Mouse (Mus musculus) intestine, postnatal 0 days (tissue): ENCODE results near the gene 2310011J03Rik. TPM values are rescaled to one million over a fixed set of nuclear protein-coding genes. Genes with fewer than 3 reads are reported as not detected.
A peak's percentile ranks its signal among the peaks of the same experiment; 100 is the strongest.
"Not testable (repeated sequence)": the region's sequence is repeated elsewhere in the genome, so short reads cannot be mapped to it uniquely, and the experiment has no call there.

Experiments
- ATAC-seq: fragments of 200-750 bp; cut with Nextera tagmentation; 2 replicates; pipeline ENCODE4 v1.8.0; 2017; ENCODE audit warnings: mild to moderate bottlenecking, moderate TSS enrichment, moderate library complexity
- H3K27ac ChIP-seq: fragments of 300-500 bp; sonication (generic); 2 replicates; pipeline ENCODE4 v1.5.1; 2014; ENCODE audit warnings: mild to moderate bottlenecking, low read depth, low read length, moderate library complexity
- H3K27me3 ChIP-seq: fragments of 300-500 bp; sonication (generic); replicated peaks from 2 replicates; pipeline ENCODE4 v1.6.1; 2014; ENCODE audit warnings: low read length, mixed read lengths; ENCODE audit not compliant: control insufficient read depth, insufficient read depth
- H3K36me3 ChIP-seq: fragments of 300-500 bp; sonication (generic); 2 replicates; pipeline ENCODE4 v1.6.1; 2014; ENCODE audit warnings: mild to moderate bottlenecking, moderate library complexity; ENCODE audit not compliant: control insufficient read depth, insufficient read depth
- H3K4me1 ChIP-seq: fragments of 300-500 bp; sonication (generic); replicated peaks from 2 replicates; pipeline ENCODE4 v1.6.1; 2014; ENCODE audit warnings: antibody characterized with exemption, low read length, mixed read lengths; ENCODE audit not compliant: control insufficient read depth, insufficient read depth
- H3K4me2 ChIP-seq: fragments of 300-500 bp; sonication (generic); replicated peaks from 2 replicates; pipeline ENCODE4 v1.6.1; 2014; ENCODE audit warnings: low read depth, mild to moderate bottlenecking, moderate library complexity
- H3K4me3 ChIP-seq: fragments of 300-500 bp; sonication (generic); 2 replicates; pipeline ENCODE4 v1.5.1; 2014; ENCODE audit warnings: low read depth, low read length
- H3K9ac ChIP-seq: fragments of 300-500 bp; sonication (generic); 2 replicates; pipeline ENCODE4 v1.6.1; 2014; ENCODE audit warnings: mild to moderate bottlenecking, low read depth, low read length
- H3K9me3 ChIP-seq: fragments of 300-500 bp; sonication (generic); 2 replicates; pipeline ENCODE4 v1.6.1; 2016; ENCODE audit warnings: mixed run types; ENCODE audit not compliant: control insufficient read depth
- CTCF ChIP-seq: sonication (generic); IDR thresholded peaks from 2 replicates; pipeline ENCODE4 v1.5.1; 2016; ENCODE audit warnings: low read depth, mild to moderate bottlenecking, control low read depth, antibody characterized with exemption, moderate library complexity
- WGBS: fragments of 180-500 bp; shearing (Covaris S2); extraction: QIAGEN DNeasy Blood & Tissue Kit; methylation state at CpG from one replicate; pipeline ENCODE4 v1.1.7; 2014; 5-methylcytosine and 5-hydroxymethylcytosine counted together
- polyA plus RNA-seq: library from polyadenylated mRNA; unstranded; fragments of >200 nt; fragmentation: Nextera tagmentation; extraction: Ambion mirVana; gene quantifications from 2 replicates; pipeline ENCODE4 v1.2.1, GENCODE M21; 2015

2310011J03Rik gene
- polyA plus RNA-seq, 1 experiment from 2014 or later = 87.6 TPM

GRCm38 (mm10) chr10:80350292-80350691, 30.0 kb upstream of the 2310011J03Rik start:
- H3K36me3 ChIP-seq = no peaks in the 10 kb centered on the region
- peak; percentile 61 for ATAC-seq
- no peak overlapping the region for H3K4me3 ChIP-seq
- no peak overlapping the region for H3K9ac ChIP-seq
- no peak overlapping the region for H3K27ac ChIP-seq
- H3K27me3 ChIP-seq = peaks cover 12% of the 10 kb centered on the region
- peak; percentile 98 for TF ChIP-seq CTCF
- no peaks in the 10 kb centered on the region for H3K9me3 ChIP-seq
- no peak overlapping the region for H3K4me2 ChIP-seq
- 2% methylated on average over 7 of the region's 7 CpGs for WGBS
- peaks cover 4% of the 10 kb centered on the region; the same call in 1 of the 2 replicates for H3K4me1 ChIP-seq

DNA sequence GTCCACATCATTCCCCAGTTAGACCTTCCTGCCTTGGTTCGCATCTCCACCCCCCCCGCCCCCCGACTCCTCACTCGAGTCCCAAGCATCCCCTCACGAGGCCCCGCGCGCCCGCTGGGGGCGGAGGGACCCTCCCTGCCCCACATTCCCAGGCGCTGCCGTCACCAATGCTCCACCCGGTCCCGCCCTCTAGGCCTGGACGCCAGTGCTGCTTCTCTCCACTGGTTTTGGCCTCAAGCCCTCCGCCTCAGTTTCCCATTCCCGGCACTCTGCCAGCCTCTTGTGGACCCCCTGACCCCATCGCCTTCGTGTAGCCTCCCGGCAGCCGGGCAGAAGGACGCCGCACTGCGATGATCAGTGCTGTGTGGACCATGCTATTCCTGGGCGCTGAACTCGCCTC, 28.6 kb upstream of the 2310011J03Rik start:
- no peak for ATAC-seq
- Histone ChIP-seq H3K9ac (no peak overlapping the region), H3K27ac (no peak overlapping the region)

DNA sequence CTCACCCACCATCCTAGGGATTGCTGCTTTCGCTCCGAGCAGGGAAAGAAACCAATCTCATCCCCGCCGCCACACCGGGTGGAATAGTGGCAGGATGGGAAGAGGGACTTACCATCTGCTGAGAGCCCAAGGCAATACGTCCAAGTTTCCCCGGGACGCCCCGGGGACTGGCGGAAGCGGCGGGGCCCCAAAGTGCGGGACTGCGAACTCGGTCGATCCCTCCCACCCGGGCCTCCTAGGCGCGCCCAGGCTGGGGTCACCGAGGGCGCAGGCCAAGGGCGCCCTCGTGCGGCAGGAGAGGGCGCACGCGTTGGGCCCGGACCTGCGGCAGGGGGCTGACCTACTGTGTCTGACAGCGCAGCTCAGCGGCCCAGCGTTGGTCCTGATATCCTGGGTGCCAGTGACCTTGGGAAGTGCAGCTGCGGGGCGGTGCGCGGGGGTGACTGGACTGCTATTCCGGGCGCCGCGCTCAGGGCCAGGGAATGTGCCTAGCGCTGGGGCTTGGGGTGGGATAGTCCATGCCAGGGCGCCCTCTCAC, 28.0 kb upstream of the 2310011J03Rik start, which contains the start of gene Adamtsl5:
Gene Adamtsl5 (minus strand): TSS at position 169 of the 538 bp plus-strand sequence.
- Histone ChIP-seq H3K9me3 (no peaks in the 10 kb centered on the region), H3K9ac (peak within 1 kb of the TSS; percentile 45), H3K4me2 (peak within 1 kb of the TSS; percentile 77), H3K4me1 (peaks cover 7% of the 10 kb centered on the region; the same call in 1 of the 2 replicates), H3K27ac (peak within 1 kb of the TSS; percentile 46; the same call in 1 of the 2 replicates), H3K4me3 (peak within 1 kb of the TSS; percentile 45), H3K27me3 (no peaks in the 10 kb centered on the region), H3K36me3 (no peaks in the 10 kb centered on the region; the same call in 1 of the 2 replicates)
- ATAC-seq = peak; percentile 37
- TF ChIP-seq CTCF = peak; percentile 96
- 1% methylated on average over 41 of the region's 42 CpGs for WGBS

More for the DNA sequence above, 28.6 kb upstream of the 2310011J03Rik start:
- Histone ChIP-seq H3K9me3 (no peaks in the 10 kb centered on the region), H3K36me3 (no peaks in the 10 kb centered on the region; the same call in 1 of the 2 replicates), H3K4me2 (peak overlapping the region; percentile 77), H3K4me1 (peaks cover 4% of the 10 kb centered on the region; the same call in 1 of the 2 replicates), H3K4me3 (peak overlapping the region; percentile 45), H3K27me3 (0 out of 2 replicates have a peak, but pooled peaks cover under 1% of the 10 kb centered on the region)
- TF ChIP-seq CTCF = no peak
- WGBS = 20% methylated on average over 26 of the region's 26 CpGs

DNA sequence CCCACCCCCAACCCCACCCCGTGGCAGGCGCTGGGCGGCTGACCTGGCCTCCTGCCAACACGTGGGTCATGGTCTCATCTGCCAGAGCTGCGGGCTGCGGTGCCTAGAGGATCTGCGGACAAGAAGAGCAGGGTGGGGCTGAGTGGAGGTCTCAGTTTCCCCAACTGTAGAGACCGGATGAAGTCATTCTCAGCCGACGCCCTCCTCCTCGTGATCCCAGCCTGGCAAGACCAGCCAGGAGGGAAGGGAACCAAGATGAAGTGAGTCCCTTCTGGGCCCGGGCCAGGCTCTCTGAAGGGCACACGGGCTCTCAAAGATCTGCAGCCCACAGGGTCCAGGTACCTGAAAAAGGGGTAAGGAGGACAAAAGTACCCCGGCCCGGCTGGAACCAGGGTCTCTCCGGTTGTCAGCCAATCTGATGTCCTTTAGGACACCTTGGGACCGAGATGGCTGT, 27.2 kb upstream of the 2310011J03Rik start:
- TF ChIP-seq CTCF = no peak
- Histone ChIP-seq H3K4me3 (peak overlapping the region; percentile 45), H3K27me3 (peaks cover 2% of the 10 kb centered on the region), H3K9ac (peak overlapping the region; percentile 45), H3K4me1 (peaks cover 9% of the 10 kb centered on the region; the same call in 1 of the 2 replicates), H3K4me2 (peak overlapping the region; percentile 77), H3K27ac (peak overlapping the region; percentile 46; the same call in 1 of the 2 replicates), H3K36me3 (no peaks in the 10 kb centered on the region; the same call in 1 of the 2 replicates), H3K9me3 (no peaks in the 10 kb centered on the region)
- no peak for ATAC-seq
- WGBS = 11% methylated on average over 17 of the region's 17 CpGs

GRCm38 (mm10) chr10:80345929-80346328, 25.6 kb upstream of the 2310011J03Rik start:
- not testable (repeated sequence) for H3K4me2 ChIP-seq, H3K9ac ChIP-seq, ATAC-seq, H3K4me3 ChIP-seq, H3K9me3 ChIP-seq, H3K27ac ChIP-seq, H3K36me3 ChIP-seq
- WGBS = 84% methylated on average over 5 of the region's 6 CpGs
- H3K4me1 ChIP-seq = peaks cover 18% of the 10 kb centered on the region
- H3K27me3 ChIP-seq = peaks cover 18% of the 10 kb centered on the region

- WGBS = 13% methylated on average over 16 of the region's 16 CpGs
- Histone ChIP-seq H3K4me1 (peaks cover 24% of the 10 kb centered on the region), H3K4me2 (peak overlapping the region; percentile 61), H3K36me3 (peaks cover 3% of the 10 kb centered on the region; the same call in 1 of the 2 replicates), H3K27me3 (peaks cover 19% of the 10 kb centered on the region), H3K9me3 (no peaks in the 10 kb centered on the region), H3K4me3 (peak overlapping the region; percentile 23; the same call in 1 of the 2 replicates), H3K27ac (peak overlapping the region; percentile 72), H3K9ac (no peak overlapping the region)
- 0 out of 2 replicates have a peak, but pooled peaks have one; percentile 14 for TF ChIP-seq CTCF
- ATAC-seq = no peak; the same call in 1 of the 2 replicates
Measured at GRCm38 (mm10) chr10:80345122-80345521, 24.8 kb upstream of the 2310011J03Rik start.
